Mouse (Mus musculus): ENCODE results near the gene Klhl35. TPM values are rescaled to one million over a fixed set of nuclear protein-coding genes. Genes with fewer than 3 reads are reported as not detected.
"Not testable (repeated sequence)": the region's sequence is repeated elsewhere in the genome, so short reads cannot be mapped to it uniquely, and the experiment has no call there.

Gene Klhl35
- total and polyA plus RNA-seq, 2 experiments from 2014 or later = 2.3 to 3.3 TPM

DNA sequence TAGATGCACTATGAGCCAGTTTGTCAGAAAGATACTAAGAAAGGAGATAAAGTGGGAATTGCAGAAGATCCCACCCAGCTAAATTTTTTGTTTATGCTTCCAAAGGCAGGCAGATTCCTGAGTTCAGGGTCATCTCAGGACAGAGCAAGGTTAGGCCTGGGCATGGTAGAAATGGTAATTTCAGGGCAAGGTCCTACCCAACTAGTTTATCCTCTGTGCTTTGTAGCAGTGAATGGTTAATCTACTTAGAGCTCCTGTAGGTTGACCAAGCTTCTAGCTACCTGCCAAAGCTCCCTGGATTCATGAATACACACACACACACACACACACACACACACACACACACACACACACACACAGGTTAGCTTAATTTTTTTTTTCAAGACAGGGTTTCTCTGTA lies 38.8 kb downstream of the Klhl35 start:
- no peaks in the 10 kb centered on the region for H3K27me3 ChIP-seq (ENCODE audit: insufficient read depth, low read length)
- H3K4me1 ChIP-seq (ENCODE audit: insufficient read depth, low read length) = no peaks in the 10 kb centered on the region
- H3K4me3 ChIP-seq (ENCODE audit: low read length) = no peak overlapping the region
- no peaks in the 10 kb centered on the region for H3K9me3 ChIP-seq (ENCODE audit: low read length)
- no peak overlapping the region for H3K27ac ChIP-seq
- H3K36me3 ChIP-seq (ENCODE audit: insufficient read depth, low read length) = no peaks in the 10 kb centered on the region
- TF ChIP-seq CTCF (IDR thresholded peaks at IDR 0.05; ENCODE audit: low read depth) = no peak
- H3K9ac ChIP-seq (replicated peaks; ENCODE audit: low read length) = no peak overlapping the region
- no peak for ATAC-seq
- DNase-seq (ENCODE audit: low spot score) = no peak
- H3K4me2 ChIP-seq (ENCODE audit: low read depth, low read length) = no peak overlapping the region

DNA sequence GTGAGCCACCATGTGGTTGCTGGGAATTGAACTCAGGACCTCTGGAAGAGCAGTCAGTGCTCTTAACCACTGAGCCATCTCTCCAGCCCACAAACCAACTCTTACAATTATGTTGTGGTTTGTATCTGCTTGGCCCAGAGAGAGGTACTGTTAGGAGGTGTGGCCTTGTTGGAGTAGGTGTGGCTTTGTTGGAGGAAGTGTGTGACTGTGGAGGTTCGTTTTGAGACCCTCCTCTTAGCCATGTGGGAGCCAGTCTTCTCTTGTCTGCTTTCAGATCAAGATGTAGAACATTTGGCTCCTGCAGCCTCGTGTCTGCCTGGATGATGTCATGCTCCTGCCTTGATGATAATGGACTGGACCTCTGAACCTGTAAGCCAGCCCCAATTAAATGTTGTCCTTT lies 42.4 kb downstream of the Klhl35 start:
- 25% methylated on average over 2 of the region's 2 CpGs for WGBS
- not testable (repeated sequence) for H3K9me3 ChIP-seq (ENCODE audit: low read length); H3K4me3 ChIP-seq (ENCODE audit: low read length); H3K9ac ChIP-seq (replicated peaks; ENCODE audit: low read length); ATAC-seq; H3K36me3 ChIP-seq (ENCODE audit: insufficient read depth, low read length); H3K4me1 ChIP-seq (ENCODE audit: insufficient read depth, low read length); DNase-seq (ENCODE audit: low spot score); H3K27ac ChIP-seq; H3K4me2 ChIP-seq (ENCODE audit: low read depth, low read length); H3K27me3 ChIP-seq (ENCODE audit: insufficient read depth, low read length)

DNA sequence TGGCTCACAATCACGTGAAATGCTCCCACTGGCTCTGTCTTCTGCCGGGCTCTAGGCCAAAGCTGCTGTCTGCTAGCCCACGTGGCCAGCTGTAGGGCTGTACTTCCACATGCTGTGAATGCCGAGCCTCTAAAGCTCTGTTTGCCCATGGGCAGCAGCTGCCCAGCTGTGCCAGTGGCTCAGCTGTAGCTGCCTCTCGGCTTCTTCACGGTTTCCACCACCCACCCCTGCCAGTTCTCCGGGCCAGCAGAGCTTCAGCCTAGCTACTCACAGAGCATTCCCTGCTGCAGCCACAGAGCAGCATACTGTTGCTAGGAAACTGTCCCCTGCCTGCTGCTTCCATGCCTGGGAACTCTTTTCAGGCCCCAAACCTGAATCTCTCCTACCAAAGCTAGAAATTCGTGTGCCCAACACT lies 44.3 kb downstream of the Klhl35 start:
- Histone ChIP-seq H3K4me3 (ENCODE audit: low read length) (no peak overlapping the region), H3K27ac (peak overlapping the region; percentile 62), H3K9me3 (ENCODE audit: low read length) (no peaks in the 10 kb centered on the region), H3K36me3 (ENCODE audit: insufficient read depth, low read length) (no peaks in the 10 kb centered on the region), H3K27me3 (ENCODE audit: insufficient read depth, low read length) (no peaks in the 10 kb centered on the region), H3K4me2 (ENCODE audit: low read depth, low read length) (peak overlapping the region; percentile 23), H3K9ac (replicated peaks; ENCODE audit: low read length) (no peak overlapping the region), H3K4me1 (ENCODE audit: insufficient read depth, low read length) (peaks cover 5% of the 10 kb centered on the region; the same call in 1 of the 2 replicates)
- TF ChIP-seq CTCF (IDR thresholded peaks at IDR 0.05; ENCODE audit: low read depth) = no peak
- DNase-seq (ENCODE audit: low spot score) (peak; percentile 80), ATAC-seq (peak; percentile 96)
- WGBS = under 1% methylated on average over 8 of the region's 8 CpGs

DNA sequence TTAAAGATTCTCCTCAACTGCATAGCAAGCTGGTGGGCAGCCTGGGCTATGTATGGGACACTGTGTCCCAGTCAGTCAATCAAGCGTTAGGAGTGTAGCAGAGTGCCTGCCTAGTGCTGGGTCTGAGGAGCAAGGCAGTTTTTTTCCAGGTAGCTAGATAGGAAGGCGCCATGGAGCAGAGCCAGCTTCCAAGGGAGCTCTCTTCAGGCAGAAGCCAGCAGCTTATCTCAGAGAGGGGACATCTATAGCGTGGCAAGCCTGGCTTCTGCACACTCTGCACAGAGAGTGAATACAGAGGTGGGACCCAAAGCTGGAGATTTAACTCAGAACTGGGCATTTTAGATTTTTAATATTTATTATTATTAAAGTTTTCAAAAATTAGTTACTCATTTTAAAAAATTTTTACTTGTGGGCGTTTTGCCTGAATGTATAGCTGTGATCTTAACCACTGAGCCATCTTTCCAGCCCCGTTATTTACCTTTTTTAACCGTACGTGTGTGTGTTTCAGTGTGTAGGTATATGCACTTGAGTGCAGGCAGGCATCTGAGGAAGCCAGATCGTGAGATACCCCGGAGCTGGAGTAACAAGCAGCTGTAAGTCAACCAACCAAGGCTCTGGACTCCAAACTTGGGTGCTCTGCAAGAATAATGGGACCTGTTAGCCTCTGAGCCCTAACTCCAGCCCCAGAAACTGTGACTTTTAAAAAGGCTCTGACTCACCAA lies 50.4 kb downstream of the Klhl35 start:
- H3K9ac ChIP-seq (replicated peaks; ENCODE audit: low read length) = no peak overlapping the region
- no peaks in the 10 kb centered on the region for H3K36me3 ChIP-seq (ENCODE audit: insufficient read depth, low read length)
- no peak for DNase-seq (ENCODE audit: low spot score)
- no peak overlapping the region for H3K4me3 ChIP-seq (ENCODE audit: low read length)
- no peak overlapping the region for H3K4me2 ChIP-seq (ENCODE audit: low read depth, low read length)
- WGBS = 82% methylated on average over 9 of the region's 9 CpGs
- TF ChIP-seq CTCF (IDR thresholded peaks at IDR 0.05; ENCODE audit: low read depth) = no peak
- no peaks in the 10 kb centered on the region for H3K4me1 ChIP-seq (ENCODE audit: insufficient read depth, low read length)
- H3K9me3 ChIP-seq (ENCODE audit: low read length) = no peaks in the 10 kb centered on the region
- H3K27ac ChIP-seq = no peak overlapping the region
- ATAC-seq = no peak
- H3K27me3 ChIP-seq (ENCODE audit: insufficient read depth, low read length) = no peaks in the 10 kb centered on the region

DNA sequence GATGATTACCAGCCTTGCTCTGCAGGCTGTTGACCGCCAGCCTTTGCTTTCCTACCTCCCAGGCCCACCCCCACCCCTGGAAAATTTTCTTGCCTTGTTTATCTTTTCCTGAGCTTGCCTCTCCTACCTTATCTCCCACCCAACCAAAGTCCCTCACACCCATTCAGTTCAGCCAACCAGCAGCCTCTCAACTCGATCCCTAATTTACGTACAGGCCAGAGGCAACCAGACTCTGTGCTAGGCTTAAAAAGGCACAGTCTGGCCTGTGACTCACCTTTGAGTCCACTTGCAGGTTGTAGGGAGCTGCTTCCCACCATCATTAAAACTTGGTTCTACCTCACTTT lies 51.0 kb downstream of the Klhl35 start:
- Histone ChIP-seq H3K4me3 (ENCODE audit: low read length) (no peak overlapping the region), H3K4me1 (ENCODE audit: insufficient read depth, low read length) (no peaks in the 10 kb centered on the region), H3K27me3 (ENCODE audit: insufficient read depth, low read length) (no peaks in the 10 kb centered on the region), H3K9ac (replicated peaks; ENCODE audit: low read length) (no peak overlapping the region), H3K4me2 (ENCODE audit: low read depth, low read length) (no peak overlapping the region), H3K36me3 (ENCODE audit: insufficient read depth, low read length) (no peaks in the 10 kb centered on the region), H3K27ac (no peak overlapping the region), H3K9me3 (ENCODE audit: low read length) (no peaks in the 10 kb centered on the region)
- no peak for TF ChIP-seq CTCF (IDR thresholded peaks at IDR 0.05; ENCODE audit: low read depth)
- DNase-seq (ENCODE audit: low spot score) (no peak), ATAC-seq (no peak)
- 91% methylated on average over 3 of the region's 3 CpGs for WGBS

DNA sequence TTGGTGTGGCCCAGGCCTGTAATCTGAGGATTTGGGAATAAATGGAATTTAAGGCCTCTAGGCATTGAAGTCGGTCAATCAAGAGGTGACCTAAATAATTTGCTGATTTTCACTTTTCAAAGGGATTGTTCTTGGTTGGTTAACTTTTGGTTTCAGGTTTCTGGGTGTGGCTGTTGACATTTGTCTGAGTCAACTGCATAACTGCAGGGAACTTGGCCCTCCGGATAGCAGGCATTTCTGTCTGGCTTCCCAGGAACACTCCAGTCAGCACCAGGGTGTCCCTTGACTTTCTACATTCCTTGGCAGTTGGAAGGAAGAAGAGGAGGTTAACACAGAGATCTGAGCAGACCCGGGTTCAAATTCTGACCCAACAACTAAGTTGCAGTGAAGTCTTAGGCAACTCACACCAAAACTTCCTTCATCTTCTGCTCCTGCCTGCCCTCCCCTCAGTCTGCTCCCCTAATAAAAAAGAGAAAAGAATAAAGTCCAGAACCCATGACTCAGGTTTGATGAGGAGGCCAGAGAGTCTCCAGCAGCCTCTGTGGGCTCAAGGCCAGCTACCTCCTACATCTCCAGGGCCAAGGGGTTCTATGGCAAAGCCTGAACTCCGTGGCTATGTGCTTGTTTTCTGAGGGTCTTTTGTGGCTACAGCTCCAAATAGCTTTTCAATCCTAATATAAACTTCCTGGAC lies 53.3 kb downstream of the Klhl35 start:
- H3K4me2 ChIP-seq (ENCODE audit: low read depth, low read length) = no peak overlapping the region
- 67% methylated on average over 4 of the region's 4 CpGs for WGBS

DNA sequence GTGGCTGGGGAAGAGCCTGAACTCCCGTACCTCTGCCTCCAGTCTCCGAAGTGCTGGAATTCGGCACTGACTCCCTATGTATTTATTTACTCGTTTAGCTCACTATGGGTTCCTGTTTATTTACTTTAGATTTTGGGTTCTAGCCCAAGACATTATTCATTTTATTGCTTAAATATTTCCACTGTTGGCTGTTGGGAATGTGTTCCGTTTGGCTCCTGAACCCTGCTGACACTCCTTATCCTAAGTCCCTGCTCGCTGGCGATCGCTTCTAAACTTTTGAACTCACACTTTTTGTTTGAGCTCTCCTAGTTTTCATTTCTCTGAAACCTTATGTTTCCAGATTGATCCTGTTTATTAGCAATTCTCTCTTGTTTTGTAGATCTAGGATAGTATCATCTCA lies 57.3 kb downstream of the Klhl35 start:
- no peak overlapping the region for H3K27ac ChIP-seq
- 84% methylated on average over 8 of the region's 8 CpGs for WGBS
- ATAC-seq (no peak), DNase-seq (ENCODE audit: low spot score) (no peak)
- H3K9me3 ChIP-seq (ENCODE audit: low read length) = no peaks in the 10 kb centered on the region
- H3K4me2 ChIP-seq (ENCODE audit: low read depth, low read length) = no peak overlapping the region
- H3K4me3 ChIP-seq (ENCODE audit: low read length) = no peak overlapping the region
- H3K9ac ChIP-seq (replicated peaks; ENCODE audit: low read length) = no peak overlapping the region
- H3K36me3 ChIP-seq (ENCODE audit: insufficient read depth, low read length) = no peaks in the 10 kb centered on the region
- no peaks in the 10 kb centered on the region for H3K4me1 ChIP-seq (ENCODE audit: insufficient read depth, low read length)
- no peaks in the 10 kb centered on the region for H3K27me3 ChIP-seq (ENCODE audit: insufficient read depth, low read length)
- no peak for TF ChIP-seq CTCF (IDR thresholded peaks at IDR 0.05; ENCODE audit: low read depth)

More for the DNA sequence above, 53.3 kb downstream of the Klhl35 start:
- Histone ChIP-seq H3K36me3 (ENCODE audit: insufficient read depth, low read length) (no peaks in the 10 kb centered on the region), H3K27ac (no peak overlapping the region), H3K4me1 (ENCODE audit: insufficient read depth, low read length) (no peaks in the 10 kb centered on the region), H3K9me3 (ENCODE audit: low read length) (no peaks in the 10 kb centered on the region), H3K4me3 (ENCODE audit: low read length) (no peak overlapping the region), H3K9ac (replicated peaks; ENCODE audit: low read length) (no peak overlapping the region), H3K27me3 (ENCODE audit: insufficient read depth, low read length) (no peaks in the 10 kb centered on the region)
- ATAC-seq = no peak
- TF ChIP-seq CTCF (IDR thresholded peaks at IDR 0.05; ENCODE audit: low read depth) = no peak
- no peak for DNase-seq (ENCODE audit: low spot score)

Other genes starting within 250 kb of the Klhl35 start
- gene Mogat2, start 227.4 kb upstream of the Klhl35 start, total RNA-seq (2014; rRNA removed) = 1.2 TPM in 1 of 2 replicates, not detected in the other
- gene Mogat2, start 227.4 kb upstream of the Klhl35 start, polyA plus RNA-seq (2015; fragmentation: Nextera tagmentation; extraction: Ambion mirVana) = 0.29 TPM in 2 replicates
- gene Map6, start 198.6 kb upstream of the Klhl35 start, total RNA-seq (2014; rRNA removed) = 292 and 327 TPM in 2 replicates
- 97.4 and 111 TPM in 2 replicates for gene Map6, start 198.6 kb upstream of the Klhl35 start, polyA plus RNA-seq (2015; fragmentation: Nextera tagmentation; extraction: Ambion mirVana)
- gene Serpinh1, start 112.8 kb upstream of the Klhl35 start, total RNA-seq (2014; rRNA removed) = 214 and 215 TPM in 2 replicates
- gene Serpinh1, start 112.8 kb upstream of the Klhl35 start, polyA plus RNA-seq (2015; fragmentation: Nextera tagmentation; extraction: Ambion mirVana) = 161 TPM in 2 replicates
- gene Gdpd5, start 84.6 kb upstream of the Klhl35 start, total RNA-seq (2014; rRNA removed) = 40.5 and 47.6 TPM in 2 replicates
- 26.7 and 26.8 TPM in 2 replicates for gene Gdpd5, start 84.6 kb upstream of the Klhl35 start, polyA plus RNA-seq (2015; fragmentation: Nextera tagmentation; extraction: Ambion mirVana)
- gene Rps3, start 17.7 kb downstream of the Klhl35 start, total RNA-seq (2014; rRNA removed) = 526 and 754 TPM in 2 replicates
- 456 and 459 TPM in 2 replicates for gene Rps3, start 17.7 kb downstream of the Klhl35 start, polyA plus RNA-seq (2015; fragmentation: Nextera tagmentation; extraction: Ambion mirVana)
- gene Arrb1, start 69.5 kb downstream of the Klhl35 start, total RNA-seq (2014; rRNA removed) = 106 and 113 TPM in 2 replicates
- 13.5 and 13.7 TPM in 2 replicates for gene Arrb1, start 69.5 kb downstream of the Klhl35 start, polyA plus RNA-seq (2015; fragmentation: Nextera tagmentation; extraction: Ambion mirVana)
- gene Tpbgl, start 161.1 kb downstream of the Klhl35 start, total RNA-seq (2014; rRNA removed) = 6.4 and 7.9 TPM in 2 replicates
- 2.3 and 2.9 TPM in 2 replicates for gene Tpbgl, start 161.1 kb downstream of the Klhl35 start, polyA plus RNA-seq (2015; fragmentation: Nextera tagmentation; extraction: Ambion mirVana)
- 14.3 and 16.5 TPM in 2 replicates for gene Slco2b1, start 245.3 kb downstream of the Klhl35 start, total RNA-seq (2014; rRNA removed)
- 6.8 and 7.0 TPM in 2 replicates for gene Slco2b1, start 245.3 kb downstream of the Klhl35 start, polyA plus RNA-seq (2015; fragmentation: Nextera tagmentation; extraction: Ambion mirVana)